Mouse (Mus musculus) neural tube, embryonic 14.5 days (tissue): ENCODE results near the gene Htr1d. TPM values are rescaled to one million over a fixed set of nuclear protein-coding genes. Genes with fewer than 3 reads are reported as not detected.

Experiments
- ATAC-seq: fragments of 200-750 bp; cut with Nextera tagmentation; 2 replicates; pipeline ENCODE4 v1.8.0; 2017; ENCODE audit warnings: low read depth, mild to moderate bottlenecking, moderate TSS enrichment, moderate library complexity
- H3K27ac ChIP-seq: fragments of 300-500 bp; sonication (generic); 2 replicates; pipeline ENCODE4 v1.5.1; 2014; ENCODE audit warnings: low read depth, mild to moderate bottlenecking, control low read depth, low read length, moderate library complexity, mixed read lengths
- H3K27me3 ChIP-seq: fragments of 300-500 bp; sonication (generic); 2 replicates; pipeline ENCODE4 v1.6.1; 2014; ENCODE audit warnings: low read length; ENCODE audit not compliant: control insufficient read depth, insufficient read depth
- H3K36me3 ChIP-seq: fragments of 300-500 bp; sonication (generic); 2 replicates; pipeline ENCODE4 v1.6.1; 2014; ENCODE audit warnings: low read length, mixed read lengths; ENCODE audit not compliant: control insufficient read depth, insufficient read depth
- H3K4me1 ChIP-seq: fragments of 300-500 bp; sonication (generic); 2 replicates; pipeline ENCODE4 v1.6.1; 2014; ENCODE audit warnings: low read length; ENCODE audit not compliant: control insufficient read depth, insufficient read depth
- H3K4me2 ChIP-seq: fragments of 300-500 bp; sonication (generic); 2 replicates; pipeline ENCODE4 v1.6.1; 2014; ENCODE audit warnings: mild to moderate bottlenecking, low read depth, low read length, control low read depth
- H3K4me3 ChIP-seq: fragments of 300-500 bp; sonication (generic); 2 replicates; pipeline ENCODE4 v1.5.1; 2014; ENCODE audit warnings: low read depth, low read length, control low read depth, mixed read lengths
- H3K9ac ChIP-seq: fragments of 300-500 bp; sonication (generic); replicated peaks from 2 replicates; pipeline ENCODE4 v1.6.1; 2014; ENCODE audit warnings: low read depth, mild to moderate bottlenecking, control low read depth, low read length, mixed read lengths
- H3K9me3 ChIP-seq: fragments of 300-500 bp; sonication (generic); 2 replicates; pipeline ENCODE4 v1.6.1; 2016; ENCODE audit warnings: low read length; ENCODE audit not compliant: control insufficient read depth
- WGBS: fragments of 180-500 bp; shearing (Covaris S2); extraction: QIAGEN DNeasy Blood & Tissue Kit; methylation state at CpG from one replicate; pipeline ENCODE4 v1.1.7; 2014; 5-methylcytosine and 5-hydroxymethylcytosine counted together
- polyA plus RNA-seq: library from polyadenylated mRNA; unstranded; fragments of >200 nt; fragmentation: Nextera tagmentation; extraction: Ambion mirVana; gene quantifications from 2 replicates; pipeline ENCODE4 v1.2.1, GENCODE M21; 2014

Gene Htr1d
- polyA plus RNA-seq, 1 experiment from 2014 or later: 2.5 TPM

GRCm38 (mm10) chr4:136441354-136442043 is 18.2 kb downstream of the Htr1d start:
- Histone ChIP-seq H3K9ac (no peak overlapping the region), H3K27me3 (no peaks in the 10 kb centered on the region), H3K4me3 (no peak overlapping the region), H3K4me1 (no peaks in the 10 kb centered on the region), H3K9me3 (no peaks in the 10 kb centered on the region), H3K36me3 (no peaks in the 10 kb centered on the region), H3K27ac (no peak overlapping the region), H3K4me2 (no peak overlapping the region)
- no peak for ATAC-seq
- WGBS: 72% methylated on average over 15 of the region's 15 CpGs

- Histone ChIP-seq H3K4me1 (no peaks in the 10 kb centered on the region), H3K4me3 (no peak overlapping the region), H3K27me3 (no peaks in the 10 kb centered on the region), H3K27ac (no peak overlapping the region), H3K36me3 (no peaks in the 10 kb centered on the region), H3K4me2 (no peak overlapping the region), H3K9me3 (no peaks in the 10 kb centered on the region), H3K9ac (no peak overlapping the region)
- WGBS: 63% methylated on average over 4 of the region's 4 CpGs
- ATAC-seq: no peak
These were observed 21.2 kb downstream of the Htr1d start for GRCm38 (mm10) chr4:136444561-136444960.

GRCm38 (mm10) chr4:136449795-136450194 is 26.5 kb downstream of the Htr1d start:
- Histone ChIP-seq H3K4me2 (no peak overlapping the region), H3K4me1 (peaks cover 5% of the 10 kb centered on the region), H3K27ac (no peak overlapping the region), H3K27me3 (no peaks in the 10 kb centered on the region), H3K9me3 (no peaks in the 10 kb centered on the region), H3K9ac (no peak overlapping the region), H3K4me3 (no peak overlapping the region), H3K36me3 (no peaks in the 10 kb centered on the region)
- WGBS: 84% methylated on average over 5 of the region's 5 CpGs
- ATAC-seq: no peak

- Histone ChIP-seq H3K4me1 (peaks cover 5% of the 10 kb centered on the region), H3K36me3 (no peaks in the 10 kb centered on the region), H3K4me3 (no peak overlapping the region), H3K9ac (no peak overlapping the region), H3K9me3 (no peaks in the 10 kb centered on the region), H3K27me3 (no peaks in the 10 kb centered on the region), H3K27ac (no peak overlapping the region), H3K4me2 (no peak overlapping the region)
- WGBS: 92% methylated on average over 4 of the region's 4 CpGs
- ATAC-seq: no peak
These were observed 26.9 kb downstream of the Htr1d start for GRCm38 (mm10) chr4:136450271-136450670.

GRCm38 (mm10) chr4:136451564-136451963 is 28.2 kb downstream of the Htr1d start:
- H3K4me3 ChIP-seq: no peak overlapping the region
- H3K36me3 ChIP-seq: no peaks in the 10 kb centered on the region
- H3K4me2 ChIP-seq: no peak overlapping the region
- ATAC-seq: peak; percentile 21; the same call in 1 of the 2 replicates
- H3K9ac ChIP-seq: no peak overlapping the region
- H3K4me1 ChIP-seq: peaks cover 5% of the 10 kb centered on the region
- H3K27me3 ChIP-seq: no peaks in the 10 kb centered on the region
- H3K27ac ChIP-seq: 0 out of 2 replicates have a peak overlapping the region, but pooled peaks have one; percentile 28
- H3K9me3 ChIP-seq: no peaks in the 10 kb centered on the region
- WGBS: 2% methylated on average over 6 of the region's 6 CpGs

GRCm38 (mm10) chr4:136452286-136452685 is 29.0 kb downstream of the Htr1d start:
- H3K4me1 ChIP-seq: peaks cover 5% of the 10 kb centered on the region
- H3K9me3 ChIP-seq: no peaks in the 10 kb centered on the region
- no peak overlapping the region for H3K4me2 ChIP-seq
- 74% methylated on average over 3 of the region's 3 CpGs for WGBS
- no peak overlapping the region for H3K4me3 ChIP-seq
- no peak overlapping the region for H3K9ac ChIP-seq
- no peaks in the 10 kb centered on the region for H3K36me3 ChIP-seq
- no peak for ATAC-seq
- H3K27ac ChIP-seq: no peak overlapping the region
- no peaks in the 10 kb centered on the region for H3K27me3 ChIP-seq

- H3K27ac ChIP-seq: no peak overlapping the region
- no peak overlapping the region for H3K4me3 ChIP-seq
- no peaks in the 10 kb centered on the region for H3K27me3 ChIP-seq
- H3K36me3 ChIP-seq: no peaks in the 10 kb centered on the region
- ATAC-seq: no peak
- WGBS: 56% methylated on average over 5 of the region's 5 CpGs
- H3K9me3 ChIP-seq: no peaks in the 10 kb centered on the region
- peaks cover 5% of the 10 kb centered on the region for H3K4me1 ChIP-seq
- no peak overlapping the region for H3K4me2 ChIP-seq
- H3K9ac ChIP-seq: no peak overlapping the region
These were observed 29.5 kb downstream of the Htr1d start for GRCm38 (mm10) chr4:136452792-136453191.

GRCm38 (mm10) chr4:136454850-136455260 is 31.5 kb downstream of the Htr1d start:
- Histone ChIP-seq H3K9ac (no peak overlapping the region), H3K4me3 (no peak overlapping the region), H3K36me3 (no peaks in the 10 kb centered on the region), H3K9me3 (no peaks in the 10 kb centered on the region), H3K4me2 (0 out of 2 replicates have a peak overlapping the region, but pooled peaks have one; percentile 17), H3K27ac (no peak overlapping the region), H3K4me1 (peaks cover 5% of the 10 kb centered on the region), H3K27me3 (no peaks in the 10 kb centered on the region)
- 9% methylated on average over 10 of the region's 10 CpGs for WGBS
- ATAC-seq: no peak

GRCm38 (mm10) chr4:136456516-136457218 is 33.3 kb downstream of the Htr1d start:
- Histone ChIP-seq H3K4me1 (peaks cover 2% of the 10 kb centered on the region; the same call in 1 of the 2 replicates), H3K36me3 (no peaks in the 10 kb centered on the region), H3K9me3 (no peaks in the 10 kb centered on the region), H3K27ac (no peak overlapping the region), H3K4me3 (no peak overlapping the region), H3K4me2 (no peak overlapping the region), H3K27me3 (peaks cover 5% of the 10 kb centered on the region; the same call in 1 of the 2 replicates), H3K9ac (no peak overlapping the region)
- ATAC-seq: no peak
- 91% methylated on average over 6 of the region's 6 CpGs for WGBS
